Mouse (Mus musculus) liver, embryonic 14.5 days (tissue): ENCODE results near the gene Brwd1. TPM values are rescaled to one million over a fixed set of nuclear protein-coding genes. Genes with fewer than 3 reads are reported as not detected.

Experiments
- ATAC-seq: fragments of 200-750 bp; cut with Nextera tagmentation; 2 replicates; pipeline ENCODE4 v1.8.0; 2017; ENCODE audit warnings: moderate number of reproducible peaks, mild to moderate bottlenecking, moderate library complexity; ENCODE audit not compliant: insufficient read depth
- DNase-seq, 3 experiments: peaks; one replicate each; pipeline ENCODE4 v3.0.0-alpha.2; 2012 to 2013; ENCODE audit warnings: low read depth in 3 of 3, low spot score in 3 of 3
- H3K27ac ChIP-seq: fragments of 300-500 bp; sonication (generic); 2 replicates; pipeline ENCODE4 v1.5.1; 2014; ENCODE audit warnings: moderate library complexity, mild to moderate bottlenecking, control low read depth, inconsistent platforms
- H3K27me3 ChIP-seq: fragments of 300-500 bp; sonication (generic); 2 replicates; pipeline ENCODE4 v1.6.1; 2014; ENCODE audit warnings: mild to moderate bottlenecking, low read length, moderate library complexity; ENCODE audit not compliant: control insufficient read depth, insufficient read depth
- H3K36me3 ChIP-seq: fragments of 300-500 bp; sonication (generic); replicated peaks from 2 replicates; pipeline ENCODE4 v1.6.1; 2014; ENCODE audit warnings: low read depth; ENCODE audit not compliant: control insufficient read depth, insufficient read depth
- H3K4me1 ChIP-seq, 2 experiments: fragments of 200-500 bp in 1 of 2; fragments of 300-500 bp in 1 of 2; sonication (generic) in 1 of 2; replicated peaks; 2 replicates each; pipeline ENCODE4 v1.6.1; 2012 to 2014; ENCODE audit warnings: antibody characterized with exemption in 1 of 2, inconsistent platforms in 1 of 2, low read length in 1 of 2; ENCODE audit not compliant: control insufficient read depth in 2 of 2, insufficient read depth in 2 of 2
- H3K4me2 ChIP-seq: fragments of 300-500 bp; sonication (generic); 2 replicates; pipeline ENCODE4 v1.6.1; 2014; ENCODE audit warnings: low read depth, mild to moderate bottlenecking, control low read depth, moderate library complexity
- H3K4me3 ChIP-seq, 2 experiments: fragments of 200-500 bp in 1 of 2; fragments of 300-500 bp in 1 of 2; sonication (generic) in 1 of 2; 2 replicates each; pipeline ENCODE4 v1.5.1; 2012 to 2014; ENCODE audit warnings: low read depth in 2 of 2, low read length in 2 of 2, mild to moderate bottlenecking in 2 of 2, control low read depth in 1 of 2, inconsistent platforms in 1 of 2, moderate library complexity in 1 of 2; ENCODE audit not compliant: insufficient read depth in 1 of 2
- H3K9ac ChIP-seq: fragments of 300-500 bp; sonication (generic); replicated peaks from 2 replicates; pipeline ENCODE4 v1.6.1; 2014; ENCODE audit warnings: mild to moderate bottlenecking, control low read depth, moderate library complexity
- H3K9me3 ChIP-seq: fragments of 300-500 bp; sonication (generic); 2 replicates; pipeline ENCODE4 v1.6.1; 2016; ENCODE audit warnings: low read length, mixed read lengths; ENCODE audit not compliant: control insufficient read depth
- CTCF ChIP-seq: IDR thresholded peaks from 2 replicates; pipeline ENCODE4 v1.5.1; 2016; ENCODE audit warnings: antibody characterized with exemption, low read depth, control low read depth
- EP300 ChIP-seq: IDR thresholded peaks from 2 replicates; pipeline ENCODE4 v1.6.1; 2016; ENCODE audit warnings: antibody characterized with exemption, low read depth
- WGBS: fragments of 180-500 bp; shearing (Covaris S2); extraction: QIAGEN DNeasy Blood & Tissue Kit; methylation state at CpG from one replicate; pipeline ENCODE4 v1.1.7; 2014; ENCODE audit not compliant: insufficient replicate concordance; 5-methylcytosine and 5-hydroxymethylcytosine counted together
- polyA plus RNA-seq, 2 experiments: library from polyadenylated mRNA; depleted of rRNA in 1 of 2; stranded (reverse) in 1 of 2; unstranded in 1 of 2; fragments of >200 nt; fragmentation: Nextera tagmentation in 1 of 2; extraction: Ambion mirVana in 1 of 2; gene quantifications; 2 replicates each; pipeline versions ENCODE4 v1.2.1 to v1.2.3; 2012 to 2014

Brwd1 gene
- polyA plus RNA-seq, 2 experiments: 7.3 to 12.3 TPM

DNA sequence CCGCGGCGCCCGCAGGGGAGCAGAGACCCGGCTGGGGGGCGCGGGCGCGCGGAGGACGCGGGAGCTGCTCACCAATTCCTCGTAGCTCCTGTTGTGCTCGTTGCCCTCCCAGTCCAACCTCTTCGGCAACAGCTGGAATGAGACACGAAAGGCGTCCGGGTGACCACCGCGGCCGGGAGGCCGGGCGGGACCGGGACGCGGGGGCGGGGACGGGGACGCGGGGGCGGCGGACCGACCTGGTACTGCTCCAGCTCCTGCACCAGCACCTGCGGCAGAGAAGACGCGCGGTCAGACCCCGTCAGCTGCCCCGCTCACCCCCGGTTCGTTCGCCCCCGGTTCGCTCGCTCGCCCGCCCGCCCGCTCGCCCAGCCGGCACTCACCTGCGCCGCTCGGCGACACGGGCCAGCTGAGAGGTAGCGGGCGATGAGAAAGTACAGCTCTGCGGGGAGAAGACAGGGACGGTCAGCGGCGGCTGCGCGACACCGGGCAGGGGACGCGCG, 534 bp downstream of the Brwd1 start:
- H3K36me3 ChIP-seq: no peaks in the 10 kb centered on the region; the same call in 1 of the 2 replicates
- DNase-seq: no peak
- peak overlapping the region; percentile 65 for H3K9ac ChIP-seq
- H3K4me2 ChIP-seq: peak overlapping the region; percentile 90
- under 1% methylated on average over 61 of the region's 68 CpGs for WGBS
- H3K27ac ChIP-seq: peak overlapping the region; percentile 35; the same call in 1 of the 2 replicates
- peaks cover 18% of the 10 kb centered on the region for H3K27me3 ChIP-seq
- peak; percentile 44 for ATAC-seq
- peaks cover 0 to 5% of the 10 kb centered on the region in 2 experiments; a peak in 2 of 4 replicates for H3K4me1 ChIP-seq
- TF ChIP-seq EP300: no peak
- TF ChIP-seq CTCF: no peak
- H3K9me3 ChIP-seq: no peaks in the 10 kb centered on the region
- H3K4me3 ChIP-seq: peak overlapping the region; percentile 74 to 79

DNA sequence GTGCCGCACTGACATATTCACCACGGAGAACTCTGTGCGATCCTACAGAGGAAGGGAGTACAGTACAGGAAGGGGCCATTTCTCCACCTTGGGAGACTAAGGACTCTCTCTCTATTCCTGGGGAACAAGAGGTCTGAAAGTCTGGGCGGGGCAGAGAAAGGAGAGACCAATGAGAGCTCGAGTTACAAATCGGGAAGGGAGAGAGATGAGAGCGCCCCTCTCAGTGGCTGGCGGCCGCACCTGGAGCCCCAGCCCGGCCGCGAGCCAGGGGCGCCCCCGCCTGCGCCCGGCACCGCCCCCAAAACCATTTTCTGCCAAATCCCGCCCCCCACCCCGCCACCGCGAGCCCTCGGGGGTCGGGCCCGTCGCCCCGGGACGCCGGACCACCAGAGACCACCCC, 995 bp downstream of the Brwd1 start:
- peaks cover 0 to 4% of the 10 kb centered on the region in 2 experiments; a peak in 1 of 4 replicates for H3K4me1 ChIP-seq
- H3K4me2 ChIP-seq: peak overlapping the region; percentile 90
- H3K27me3 ChIP-seq: peaks cover 18% of the 10 kb centered on the region
- peak overlapping the region; percentile 35; the same call in 1 of the 2 replicates for H3K27ac ChIP-seq
- WGBS: 2% methylated on average over 26 of the region's 28 CpGs
- TF ChIP-seq CTCF (no peak), EP300 (no peak)
- no peaks in the 10 kb centered on the region for H3K9me3 ChIP-seq
- peak overlapping the region; percentile 74 to 79 for H3K4me3 ChIP-seq
- DNase-seq (peak; percentile 59 to 61 (median 59)), ATAC-seq (peak; percentile 78)
- peak overlapping the region; percentile 65 for H3K9ac ChIP-seq
- no peaks in the 10 kb centered on the region; the same call in 1 of the 2 replicates for H3K36me3 ChIP-seq

DNA sequence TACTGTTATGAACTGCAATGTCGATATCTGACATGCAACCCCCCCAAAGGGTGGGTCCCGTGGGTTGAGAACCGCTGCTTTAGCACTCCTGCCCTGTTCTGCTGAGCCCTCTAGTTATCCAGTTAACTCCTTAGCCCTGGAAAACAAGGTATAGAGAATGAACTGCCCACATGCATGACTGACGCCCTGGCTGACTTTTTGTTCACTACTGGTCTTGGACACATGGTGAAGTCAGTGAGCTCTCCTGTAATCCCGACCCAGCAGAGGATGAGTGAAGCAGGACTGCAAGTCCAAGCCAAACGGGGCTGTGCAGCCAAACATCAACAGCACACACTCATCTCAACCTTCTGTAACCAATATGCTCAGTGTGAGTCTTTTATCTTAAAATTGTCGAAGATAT, 1.8 kb downstream of the Brwd1 start:
- H3K4me3 ChIP-seq: no peak overlapping the region
- TF ChIP-seq CTCF (no peak), EP300 (no peak)
- 70% methylated on average over 7 of the region's 7 CpGs for WGBS

GRCm38 (mm10) chr16:96068364-96068763, 14.0 kb downstream of the Brwd1 start:
- TF ChIP-seq CTCF: no peak
- no peak for TF ChIP-seq EP300
- ATAC-seq: no peak

More for the DNA sequence above, 1.8 kb downstream of the Brwd1 start:
- Histone ChIP-seq H3K9ac (no peak overlapping the region), H3K4me1 (peaks cover 0 to 4% of the 10 kb centered on the region in 2 experiments; a peak in 1 of 4 replicates), H3K4me2 (no peak overlapping the region; the same call in 1 of the 2 replicates), H3K27ac (no peak overlapping the region), H3K9me3 (no peaks in the 10 kb centered on the region), H3K36me3 (no peaks in the 10 kb centered on the region; the same call in 1 of the 2 replicates), H3K27me3 (peaks cover 18% of the 10 kb centered on the region)
- no peak for DNase-seq
- no peak for ATAC-seq

DNA sequence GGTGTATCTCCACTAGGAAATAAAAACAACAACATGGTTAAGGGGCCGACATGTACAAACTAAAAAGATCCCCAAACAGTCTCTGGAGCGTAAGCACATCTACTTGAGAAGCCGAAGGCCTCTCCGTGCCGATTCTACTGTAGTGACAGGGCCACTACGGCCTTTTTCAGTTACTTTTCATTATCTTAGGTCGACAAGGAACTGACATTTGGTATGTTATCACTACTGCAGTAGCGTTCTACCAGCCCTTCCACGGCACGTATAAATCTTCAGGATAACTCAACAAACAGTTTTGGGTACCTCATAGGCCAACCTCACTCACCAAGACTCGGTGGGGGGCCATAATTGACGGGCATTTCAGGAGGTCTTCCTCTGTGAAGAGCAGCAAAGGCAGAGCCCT, 16.2 kb downstream of the Brwd1 start:
- Histone ChIP-seq H3K4me1 (peaks cover 0 to 4% of the 10 kb centered on the region in 2 experiments; a peak in 1 of 4 replicates), H3K9me3 (no peaks in the 10 kb centered on the region), H3K4me2 (no peak overlapping the region), H3K27me3 (no peaks in the 10 kb centered on the region), H3K36me3 (peaks cover 5% of the 10 kb centered on the region; the same call in 1 of the 2 replicates), H3K27ac (no peak overlapping the region), H3K9ac (no peak overlapping the region), H3K4me3 (no peak overlapping the region)
- TF ChIP-seq CTCF: no peak
- peak; percentile 61 for TF ChIP-seq EP300
- WGBS: 53% methylated on average over 12 of the region's 12 CpGs
- ATAC-seq: peak; percentile 47; the same call in 1 of the 2 replicates
- no peak for DNase-seq

More at GRCm38 (mm10) chr16:96068364-96068763, 14.0 kb downstream of the Brwd1 start:
- Histone ChIP-seq H3K27me3 (no peaks in the 10 kb centered on the region), H3K4me2 (no peak overlapping the region), H3K27ac (no peak overlapping the region), H3K36me3 (no peaks in the 10 kb centered on the region; the same call in 1 of the 2 replicates), H3K4me3 (no peak overlapping the region), H3K4me1 (peaks cover 0 to 4% of the 10 kb centered on the region in 2 experiments; a peak in 1 of 4 replicates), H3K9me3 (no peaks in the 10 kb centered on the region), H3K9ac (no peak overlapping the region)
- DNase-seq: no peak
- 57% methylated on average over 6 of the region's 6 CpGs for WGBS
